Mouse (Mus musculus) adrenal gland, postnatal 10 days (tissue): Measurements from ENCODE around the gene Rbfox1. TPM values are rescaled to one million over a fixed set of nuclear protein-coding genes. Genes with fewer than 3 reads are reported as not detected.

Experiments used
- DNase-seq: peaks from one replicate; pipeline ENCODE4 v3.0.0; 2021; ENCODE audit warnings: mixed read lengths
- total RNA-seq, 2 experiments: library from RNA; stranded (reverse); gene quantifications; 2 replicates each; pipeline ENCODE4 v1.2.3; 2021

The Rbfox1 gene
- total RNA-seq, 2 experiments from 2014 or later = 5.0 to 12.9 TPM

DNA sequence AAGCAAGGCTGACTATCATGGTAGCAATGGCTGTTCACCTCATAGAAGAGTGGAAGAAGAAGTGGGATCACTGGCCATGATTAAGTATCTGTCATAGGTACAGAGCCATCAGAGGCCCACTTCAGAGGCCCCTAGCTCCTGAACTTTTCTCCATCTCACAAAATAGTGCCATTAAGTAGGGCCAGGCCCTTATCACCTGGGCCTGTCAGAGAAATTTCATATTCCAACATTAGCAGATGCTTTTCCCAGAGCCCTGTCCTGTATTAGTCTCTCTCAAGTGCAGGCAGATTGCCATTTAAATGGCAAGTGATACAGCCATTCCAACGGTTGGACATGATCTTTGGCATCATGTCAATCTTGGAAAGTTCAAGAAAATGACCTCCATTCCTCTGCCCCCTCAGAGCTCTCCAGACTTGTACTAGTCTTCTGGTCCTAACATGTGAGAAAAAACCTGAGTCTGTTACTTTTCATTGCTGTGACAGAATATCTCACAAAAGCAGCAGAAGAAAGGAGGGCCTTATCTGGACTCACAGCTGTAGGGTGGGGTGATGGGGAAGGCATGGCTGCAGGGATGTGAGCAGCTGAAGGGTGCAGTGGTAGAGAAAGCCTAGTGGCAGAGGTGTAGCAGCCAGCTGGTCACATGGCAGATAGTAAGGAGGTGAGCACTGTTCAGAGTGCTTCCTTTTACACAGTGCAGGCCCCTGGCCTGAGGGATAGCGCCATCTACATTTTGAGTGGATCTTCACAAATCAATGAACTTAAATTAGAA lies 210.6 kb downstream of the Rbfox1 start:
- no peak for DNase-seq

DNA sequence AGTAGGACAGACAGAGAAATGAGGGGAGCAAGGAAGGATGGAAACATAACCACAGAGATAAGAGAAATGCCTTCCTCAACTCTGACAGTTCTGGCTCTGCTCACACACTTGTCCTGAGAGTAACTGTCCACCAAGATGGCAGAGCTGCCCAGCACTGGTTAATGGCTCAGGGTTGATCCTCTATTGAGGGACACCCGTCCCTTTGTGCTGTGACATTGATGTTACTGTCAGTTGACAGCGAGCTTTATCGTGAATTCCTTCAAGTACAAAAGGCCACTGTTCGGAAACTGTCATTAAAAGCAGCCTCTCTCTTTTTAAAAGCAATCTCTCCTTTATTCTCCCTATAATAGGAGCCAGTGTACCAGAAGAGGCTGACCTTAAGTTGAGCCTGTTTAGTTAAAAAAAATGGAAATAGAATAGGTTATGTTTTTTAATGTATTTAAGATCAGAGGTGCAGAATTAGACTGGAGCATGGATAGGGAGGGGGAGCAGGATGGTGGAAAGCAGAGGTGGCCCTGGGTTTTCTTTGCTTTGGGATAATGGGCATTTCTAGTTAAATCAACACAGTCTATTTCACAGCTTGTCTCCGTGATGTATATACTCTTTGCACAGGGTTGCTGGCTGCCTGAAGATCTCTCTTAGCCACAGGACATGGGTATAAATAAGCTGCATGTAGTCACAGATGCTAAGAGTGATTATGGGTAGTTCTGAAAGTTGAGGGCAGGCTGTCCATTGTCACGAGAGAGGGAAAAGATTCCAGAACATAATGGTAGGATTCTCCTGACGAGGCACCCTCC lies 212.3 kb downstream of the Rbfox1 start:
- DNase-seq = no peak

DNA sequence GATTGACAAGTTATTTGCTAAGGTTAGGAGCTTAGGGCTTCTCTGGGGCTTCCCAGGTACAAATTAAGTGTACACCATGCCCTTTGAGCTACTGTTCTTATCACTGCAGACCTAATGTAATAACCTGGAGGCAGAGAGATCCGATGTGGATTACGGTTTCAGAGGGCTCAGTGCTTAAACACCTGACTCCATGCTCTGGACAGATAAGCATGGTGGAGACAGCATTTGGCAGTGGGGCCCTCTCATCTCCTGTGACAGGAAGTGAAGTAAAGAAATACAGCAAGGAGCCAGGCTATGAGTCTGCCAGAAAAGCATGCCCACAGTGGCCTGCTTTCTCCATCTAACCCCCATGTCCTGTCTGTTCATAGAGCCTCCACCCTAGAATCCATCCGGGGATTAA lies 213.0 kb downstream of the Rbfox1 start:
- no peak for DNase-seq

DNA sequence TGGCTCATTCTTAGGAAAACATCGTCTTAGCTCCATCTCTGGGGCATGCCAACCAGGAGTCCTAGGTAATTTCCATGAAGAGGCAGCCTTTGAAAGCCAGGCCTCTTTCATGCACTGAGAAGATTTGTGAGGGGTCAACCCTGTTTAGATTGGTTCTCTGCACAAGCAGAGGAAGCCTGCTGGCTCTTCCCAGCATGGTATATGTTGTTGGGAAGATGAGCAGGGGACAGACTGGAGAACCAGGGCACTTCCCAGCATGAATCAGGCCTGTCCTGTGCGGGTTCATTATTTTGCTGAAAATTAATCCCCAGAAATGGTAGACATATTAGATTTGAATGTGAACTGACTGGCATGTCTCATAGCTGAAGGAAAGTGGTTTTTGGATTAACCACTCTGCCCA lies 214.4 kb downstream of the Rbfox1 start:
- DNase-seq = no peak

DNA sequence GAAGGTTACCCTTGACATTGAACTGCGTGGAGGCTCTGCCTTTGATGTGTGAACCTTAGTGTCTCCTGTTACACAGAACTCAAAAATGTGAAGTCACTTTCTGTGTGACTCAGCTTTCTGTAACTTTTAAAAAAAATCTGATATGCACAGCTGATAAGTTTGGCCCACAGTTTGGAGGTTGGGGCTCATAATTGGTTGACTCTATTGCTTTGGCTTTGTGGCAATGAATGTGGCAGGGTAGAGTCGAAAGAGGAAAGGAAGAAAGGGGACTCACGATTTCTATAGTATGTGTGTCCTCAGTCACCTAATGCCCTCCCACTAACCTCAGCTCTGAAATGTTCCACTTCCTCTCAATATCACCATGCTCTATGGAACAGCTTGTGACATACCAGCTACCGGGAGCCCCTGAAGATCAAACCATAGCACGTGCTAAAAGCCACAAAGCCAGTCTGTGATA lies 215.3 kb downstream of the Rbfox1 start:
- no peak for DNase-seq

DNA sequence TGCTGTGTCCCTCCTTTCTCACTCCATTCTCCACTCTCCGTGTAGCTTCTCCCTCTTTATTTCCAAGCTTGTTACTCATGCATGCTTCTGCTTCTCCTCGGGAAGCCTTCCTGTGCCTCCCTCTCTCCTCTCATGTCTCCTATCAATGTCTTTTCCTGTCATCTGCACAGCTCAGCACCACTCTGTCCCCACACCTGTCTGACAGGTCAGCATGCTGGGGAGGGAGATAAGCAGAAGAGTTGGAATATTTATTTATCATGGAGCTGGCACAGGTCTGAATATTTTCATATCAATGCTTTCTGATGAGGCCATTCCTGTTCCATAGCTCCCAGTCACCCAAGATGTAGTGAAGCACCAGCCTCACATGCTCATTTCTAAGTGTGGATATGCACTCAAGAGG lies 218.6 kb downstream of the Rbfox1 start:
- DNase-seq = no peak

DNA sequence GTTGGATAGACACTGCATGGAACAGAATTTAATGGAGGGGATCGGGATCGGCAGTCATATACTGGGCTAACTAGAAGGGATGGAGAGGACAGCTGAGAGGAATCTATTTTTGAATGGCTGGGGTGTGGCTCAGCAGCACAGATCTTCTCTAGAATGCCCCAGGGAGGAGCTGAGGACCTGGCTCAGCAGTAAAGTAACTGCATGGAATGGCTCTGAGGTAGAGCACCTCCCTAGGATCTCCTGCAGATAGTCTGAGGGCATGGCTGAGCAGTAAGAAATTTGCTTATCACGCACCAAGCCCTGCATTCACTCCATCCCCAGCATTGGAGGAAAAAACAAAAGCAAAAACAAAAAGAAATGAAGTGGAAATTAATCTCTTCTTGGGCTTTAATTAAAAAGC lies 225.0 kb downstream of the Rbfox1 start:
- DNase-seq = no peak

DNA sequence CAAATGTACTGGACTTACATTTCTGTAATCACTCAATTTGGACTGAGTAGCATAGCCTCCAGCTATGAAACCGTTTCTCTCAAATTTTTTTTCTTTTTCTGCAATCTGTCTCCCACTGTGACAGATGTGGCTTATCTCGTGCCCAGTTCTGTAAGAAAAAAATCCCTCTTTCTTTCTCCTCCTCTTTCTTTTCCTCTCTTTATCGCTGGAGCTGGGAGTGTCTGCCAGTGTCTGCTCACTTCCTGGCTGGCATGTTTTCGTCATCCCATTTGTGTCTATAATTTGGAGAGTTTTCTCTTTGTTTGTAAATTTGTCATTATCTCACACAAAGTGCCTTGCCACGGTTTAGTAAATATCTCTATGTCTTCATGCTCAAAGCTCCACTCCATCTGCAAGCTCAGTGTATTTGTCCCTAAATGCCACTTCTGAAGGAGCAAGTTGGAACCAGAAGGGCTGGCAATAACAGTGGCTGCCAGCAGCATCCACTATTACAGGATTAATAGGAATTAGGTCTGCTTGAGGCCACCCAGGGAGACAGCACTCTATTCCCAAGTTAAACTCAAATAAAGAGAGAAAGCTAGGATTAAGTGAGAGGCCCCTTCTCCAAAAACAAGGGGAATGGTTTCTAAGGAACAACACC lies 228.8 kb downstream of the Rbfox1 start:
- DNase-seq = no peak

DNA sequence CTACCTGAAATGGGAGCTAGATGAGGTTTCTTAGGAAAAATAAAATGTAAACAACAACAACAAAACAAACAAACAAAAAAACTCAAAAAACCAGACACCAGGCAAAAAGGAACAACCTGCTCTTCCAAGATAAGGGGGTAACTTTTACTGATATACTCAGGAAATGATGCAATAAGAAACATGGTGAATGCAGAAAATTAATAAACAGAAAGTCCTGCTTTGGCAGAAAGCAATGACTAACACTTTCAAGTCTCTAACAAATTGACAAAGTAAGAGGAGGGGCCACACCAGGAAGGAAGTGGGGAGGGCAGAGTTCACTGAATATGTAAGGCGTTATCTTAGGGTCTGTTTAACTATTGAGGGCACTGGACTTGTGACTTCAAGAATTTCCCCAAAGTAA lies 234.3 kb downstream of the Rbfox1 start:
- DNase-seq = no peak

DNA sequence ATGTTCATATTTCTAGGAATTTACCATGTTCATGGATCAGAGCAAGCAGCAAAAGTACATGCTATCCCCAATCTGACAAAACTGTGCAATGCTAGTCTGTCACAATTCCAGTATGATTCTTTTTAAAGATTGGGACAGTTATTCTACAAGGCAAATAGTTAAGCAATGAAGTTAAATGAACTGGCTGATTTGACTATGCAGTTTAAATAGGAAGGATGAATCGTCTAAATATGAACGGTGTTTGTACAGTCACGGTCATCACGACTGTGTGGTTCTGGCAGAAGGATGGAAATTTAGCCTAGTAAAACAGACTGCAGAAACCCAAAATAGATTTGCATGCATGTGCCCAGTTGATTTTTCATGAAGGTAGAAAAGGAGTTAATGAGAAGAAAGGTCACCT lies 236.1 kb downstream of the Rbfox1 start:
- no peak for DNase-seq

DNA sequence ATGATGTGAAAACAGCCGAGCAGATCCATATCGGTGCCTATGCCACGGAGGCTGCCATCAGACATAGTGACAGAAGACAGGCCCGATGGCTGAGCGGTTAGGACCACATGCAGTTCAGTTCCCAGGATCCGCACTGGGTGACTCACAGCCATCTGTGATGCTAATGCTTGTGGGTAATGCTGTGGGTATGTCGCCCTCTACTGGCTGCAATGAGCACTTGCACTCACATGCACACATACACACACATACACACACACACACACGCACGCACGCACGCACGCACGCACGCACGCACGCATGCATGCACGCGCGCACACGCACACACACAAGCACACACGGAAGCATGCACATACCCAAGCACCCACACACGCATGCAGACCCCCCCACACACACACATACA lies 237.7 kb downstream of the Rbfox1 start:
- DNase-seq = no peak

DNA sequence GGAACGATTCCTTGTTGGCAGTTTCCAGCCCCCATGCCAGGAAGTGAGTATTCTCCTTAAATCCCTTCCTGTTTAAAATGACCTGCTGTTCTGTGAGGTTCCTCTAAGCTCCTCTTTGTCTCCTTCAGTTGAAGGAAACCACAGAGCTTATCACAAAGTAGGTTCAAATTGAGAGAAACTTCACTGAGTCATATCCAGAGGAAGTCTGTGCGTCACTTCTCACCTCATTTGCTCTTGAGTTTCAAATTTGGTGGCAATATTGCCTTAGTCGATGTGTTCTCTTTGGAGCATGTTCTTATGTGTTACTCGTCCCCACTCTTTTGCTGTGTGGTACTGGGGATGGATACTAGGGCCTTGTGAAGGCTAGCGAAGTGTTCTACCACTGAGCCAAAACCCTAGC lies 243.2 kb downstream of the Rbfox1 start:
- DNase-seq = no peak

DNA sequence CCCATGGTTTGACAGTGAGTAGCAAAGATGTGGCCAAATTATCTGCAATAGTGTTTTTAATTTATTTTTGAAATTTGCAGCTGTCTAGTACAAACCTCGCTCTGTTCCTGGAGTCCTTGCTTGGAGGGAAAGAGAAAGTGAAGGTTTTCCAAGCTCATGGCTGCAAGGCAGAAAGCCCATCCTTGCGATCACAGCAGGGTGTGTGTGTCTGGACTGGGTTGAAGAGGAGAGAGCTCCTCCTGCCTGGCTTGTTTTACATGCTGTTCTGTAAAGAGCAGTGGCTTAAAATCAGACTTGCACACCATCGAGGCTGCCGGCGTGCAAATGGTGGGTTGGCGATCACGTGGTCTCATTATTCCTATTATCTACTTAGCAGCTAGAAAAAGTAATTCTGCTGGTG lies 249.9 kb downstream of the Rbfox1 start:
- no peak for DNase-seq

DNA sequence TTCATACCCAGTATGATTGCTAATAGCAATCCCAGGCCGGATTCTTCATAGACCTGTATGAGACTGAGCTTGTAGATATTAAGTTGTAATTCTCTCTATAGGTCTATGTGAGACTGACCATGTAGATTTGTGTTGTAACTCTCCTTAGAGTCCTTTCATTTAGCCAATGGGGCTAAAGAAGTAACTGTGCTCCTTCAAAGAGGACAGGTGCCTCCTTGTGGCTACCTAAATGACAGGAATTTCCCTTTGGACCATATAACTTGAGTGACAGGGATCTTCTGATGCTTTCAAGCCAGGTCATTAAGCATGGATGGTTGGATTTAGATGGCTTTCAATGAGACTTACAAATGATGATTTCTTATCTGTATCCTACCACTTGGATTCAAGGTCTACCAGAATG lies 254.3 kb downstream of the Rbfox1 start:
- DNase-seq = no peak

DNA sequence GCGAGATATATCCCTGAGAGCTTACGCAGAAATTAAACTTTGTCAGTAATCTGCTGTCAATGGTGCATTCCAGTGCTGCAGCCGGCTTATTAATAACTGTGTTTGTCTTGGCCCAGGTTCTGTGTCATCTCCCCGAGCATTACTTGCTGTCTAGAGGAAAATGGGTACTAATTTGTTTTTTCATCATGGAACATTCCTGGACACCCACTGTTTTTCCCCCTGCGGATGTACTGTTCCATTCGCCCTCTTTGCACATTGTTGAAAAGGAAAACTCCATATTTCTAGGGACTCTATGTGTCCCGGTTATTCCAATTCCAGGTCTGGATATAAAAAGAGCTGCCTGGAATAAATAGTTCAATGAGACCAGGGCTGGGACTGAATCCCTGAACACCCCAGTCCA lies 262.8 kb downstream of the Rbfox1 start:
- DNase-seq = no peak

DNA sequence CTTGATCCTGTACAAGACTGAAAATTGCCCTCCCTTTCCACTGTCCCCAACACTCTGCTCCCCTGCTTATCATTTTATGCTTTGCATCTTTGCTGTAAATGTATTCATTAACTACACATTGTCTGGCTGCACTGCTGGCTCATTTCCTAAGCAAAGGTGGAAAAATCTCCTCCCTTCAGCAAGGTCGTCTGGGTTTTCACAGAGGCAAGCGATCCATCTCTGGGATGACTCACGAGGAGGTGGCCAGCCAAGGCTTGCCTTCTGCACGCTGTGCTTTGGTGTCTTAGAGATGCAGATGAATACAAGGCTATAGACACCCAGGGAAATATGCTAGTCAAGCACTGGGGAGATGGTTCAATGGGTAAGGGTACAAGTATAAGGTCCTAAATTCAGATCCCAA lies 264.2 kb downstream of the Rbfox1 start:
- peak; percentile 38 for DNase-seq

DNA sequence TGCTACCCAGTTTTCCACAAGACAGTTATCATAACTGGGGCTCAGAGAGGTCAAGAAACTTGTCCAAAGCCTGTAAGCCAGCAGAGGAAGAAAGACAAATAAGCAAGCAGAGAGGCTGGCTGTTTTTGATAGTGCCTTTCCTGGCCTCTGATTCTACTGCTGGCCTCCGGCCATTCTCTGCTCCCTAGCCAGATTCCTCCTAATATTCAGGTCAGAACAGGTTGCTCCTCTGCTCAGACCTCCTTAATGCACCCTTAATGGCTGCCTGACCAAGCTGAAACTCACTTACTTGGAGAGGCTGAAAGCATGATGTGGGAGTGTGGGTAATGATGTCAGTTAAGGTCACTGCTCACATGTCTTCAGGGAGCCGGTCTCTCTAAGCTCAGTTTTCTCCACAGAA lies 270.4 kb downstream of the Rbfox1 start:
- DNase-seq = no peak

DNA sequence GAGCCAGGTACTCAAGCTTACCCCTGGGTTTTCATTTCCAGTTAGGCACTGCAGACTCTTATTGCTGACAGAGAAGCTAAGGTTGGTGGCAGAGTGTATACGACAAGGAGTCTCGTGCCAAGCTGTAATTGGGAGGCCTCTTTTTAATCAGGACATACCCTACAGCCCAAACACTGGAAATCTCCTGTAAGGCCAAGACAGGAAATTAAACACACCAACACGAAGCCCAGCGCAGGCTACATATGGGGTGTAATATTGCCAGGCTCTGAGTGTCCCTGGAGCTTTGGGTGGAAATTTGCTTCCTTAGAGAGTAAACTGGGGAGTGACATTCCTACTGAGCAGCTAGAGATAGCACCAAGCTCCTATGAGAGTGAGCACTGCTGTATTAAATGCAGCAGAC lies 279.3 kb downstream of the Rbfox1 start:
- no peak for DNase-seq

DNA sequence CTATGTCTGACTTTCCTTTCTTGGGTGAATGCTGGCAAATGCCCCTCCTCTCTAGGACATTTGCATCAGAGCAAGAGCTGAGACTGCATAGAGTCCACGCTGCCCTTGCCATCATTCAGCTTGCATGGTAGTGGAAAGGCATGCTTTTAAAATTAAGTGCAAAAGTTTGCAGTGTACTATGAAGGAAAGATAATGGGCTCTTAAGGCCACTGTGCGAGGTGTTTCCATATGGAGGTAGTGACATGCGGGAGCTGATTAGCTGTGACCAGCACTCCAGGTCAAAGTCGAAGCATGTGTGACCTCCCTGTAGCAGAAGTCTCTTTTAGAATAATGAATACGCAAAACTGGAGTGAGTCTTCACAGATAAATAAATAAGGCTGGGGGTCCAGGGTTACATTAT lies 284.2 kb downstream of the Rbfox1 start:
- no peak for DNase-seq

DNA sequence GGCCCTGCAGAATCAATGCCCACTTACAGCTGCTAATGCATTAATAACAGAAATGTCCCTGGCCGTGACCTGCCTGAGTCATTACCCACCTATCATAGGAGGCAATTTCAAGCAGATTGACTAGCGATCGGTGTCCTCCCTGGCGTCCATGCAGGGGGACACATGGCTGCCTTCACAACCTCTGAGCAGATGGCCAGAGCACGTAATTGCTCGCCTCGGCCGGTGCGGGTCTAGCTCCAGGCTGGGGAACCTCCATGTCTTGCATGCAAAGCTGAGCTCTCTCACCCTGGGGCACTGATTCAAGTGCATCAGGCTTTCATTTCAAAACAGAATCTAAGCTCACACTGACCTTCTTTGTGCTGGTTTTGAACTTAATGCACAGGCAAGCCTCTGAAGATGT lies 295.7 kb downstream of the Rbfox1 start:
- DNase-seq = peak; percentile 1

DNA sequence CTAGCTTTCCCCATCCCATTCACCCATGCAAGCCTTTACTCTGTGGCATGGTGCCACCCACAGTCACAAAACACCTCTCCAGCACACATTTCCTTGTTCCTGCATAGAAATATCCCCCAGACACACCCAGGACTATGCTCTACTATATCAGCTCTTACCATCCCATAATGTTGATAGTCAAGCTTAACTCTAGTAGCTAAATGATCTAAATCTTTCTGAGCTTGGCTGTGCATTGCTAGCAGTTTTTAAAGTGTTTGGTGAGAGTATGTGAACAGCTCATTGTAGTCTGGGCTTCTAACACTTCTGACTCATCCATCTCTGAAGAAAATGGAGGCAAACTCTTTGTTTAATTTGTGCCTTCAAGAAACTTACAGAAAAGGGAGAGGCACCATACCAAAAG lies 297.2 kb downstream of the Rbfox1 start:
- no peak for DNase-seq

DNA sequence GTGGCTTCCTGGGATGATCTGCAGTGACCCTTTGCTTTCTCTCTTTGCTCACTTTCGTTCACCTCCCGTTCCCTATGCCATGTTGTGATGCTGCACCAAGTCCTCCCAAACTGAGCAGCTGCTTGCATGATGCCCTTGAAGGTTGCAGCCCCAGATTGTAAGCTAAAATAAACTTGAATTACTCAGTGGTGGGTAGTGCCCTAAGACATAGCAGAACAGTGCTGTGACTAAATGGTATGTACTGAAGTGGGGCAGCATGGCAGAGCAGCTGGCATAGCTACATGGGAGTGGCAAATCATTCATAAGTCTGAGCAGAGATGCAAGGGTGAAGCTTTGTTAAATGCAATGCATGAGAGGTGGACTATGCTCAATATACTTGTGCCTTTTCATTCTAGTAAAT lies 307.2 kb downstream of the Rbfox1 start:
- DNase-seq = no peak

DNA sequence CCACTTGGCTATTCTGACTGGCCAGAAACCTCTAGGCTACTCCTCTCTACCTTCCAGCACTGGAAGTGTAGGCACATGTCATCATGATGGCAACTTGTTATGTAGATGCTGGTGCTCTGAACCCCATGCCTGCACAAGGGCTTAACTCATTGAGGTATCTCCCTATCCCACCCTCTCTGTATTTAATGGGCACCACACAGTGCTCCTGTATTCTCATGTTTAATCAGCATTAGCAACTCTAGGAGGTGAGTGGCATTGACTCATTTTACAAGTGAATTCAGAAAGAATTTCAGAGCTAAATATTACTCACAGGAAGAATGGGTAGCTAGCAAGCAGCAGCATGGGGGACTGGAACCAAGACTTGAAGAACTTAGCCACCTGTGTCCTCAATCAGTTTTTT lies 321.3 kb downstream of the Rbfox1 start:
- DNase-seq = no peak
